Mouse (Mus musculus) brain, embryonic 18.5 days (tissue): ENCODE results near the gene Rnf224.

Source experiments
- DNase-seq: peaks from one replicate; pipeline ENCODE4 v3.0.0-alpha.2; 2012; ENCODE audit warnings: low read depth, low spot score

Rnf224 gene

DNA sequence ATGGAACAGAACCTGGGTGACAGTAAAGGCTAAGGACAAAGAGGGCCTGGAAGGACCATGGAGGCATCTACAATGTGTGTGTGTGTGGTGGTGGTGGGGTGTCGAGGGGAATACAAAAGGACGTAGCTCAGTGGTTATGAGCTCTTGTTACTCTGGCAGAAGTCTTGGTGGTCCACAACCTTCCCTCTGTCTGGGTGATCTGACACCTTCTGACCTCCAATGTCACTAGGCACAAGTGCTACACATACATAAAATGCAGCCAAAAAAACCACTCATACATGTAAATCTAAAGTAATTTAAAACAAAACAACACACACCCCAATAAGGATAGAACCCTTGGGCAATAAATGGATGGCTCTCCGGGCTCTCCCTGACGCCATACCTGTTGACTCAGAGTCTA is 9.2 kb downstream of the Rnf224 start:
- DNase-seq: no peak

DNA sequence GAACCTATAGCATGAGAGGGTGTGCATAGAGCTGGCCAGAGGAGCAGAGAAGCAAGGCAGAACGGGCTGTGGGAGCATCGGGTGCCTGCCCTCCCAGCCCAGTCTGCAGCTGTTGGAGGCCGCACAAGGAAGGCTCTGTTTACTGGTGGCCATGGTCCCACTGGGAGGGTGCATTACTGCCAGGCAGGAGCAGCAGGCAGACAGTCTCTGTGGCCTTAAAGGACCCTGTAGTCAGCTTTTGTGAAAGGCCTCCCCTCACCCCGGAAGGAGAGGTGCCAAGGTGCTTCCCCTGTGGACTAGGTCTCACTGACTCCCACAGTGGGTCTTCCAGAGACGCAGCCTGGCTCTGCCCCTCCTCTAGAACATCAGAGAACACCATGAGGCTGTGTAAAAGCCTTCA is 9.7 kb downstream of the Rnf224 start:
- no peak for DNase-seq

DNA sequence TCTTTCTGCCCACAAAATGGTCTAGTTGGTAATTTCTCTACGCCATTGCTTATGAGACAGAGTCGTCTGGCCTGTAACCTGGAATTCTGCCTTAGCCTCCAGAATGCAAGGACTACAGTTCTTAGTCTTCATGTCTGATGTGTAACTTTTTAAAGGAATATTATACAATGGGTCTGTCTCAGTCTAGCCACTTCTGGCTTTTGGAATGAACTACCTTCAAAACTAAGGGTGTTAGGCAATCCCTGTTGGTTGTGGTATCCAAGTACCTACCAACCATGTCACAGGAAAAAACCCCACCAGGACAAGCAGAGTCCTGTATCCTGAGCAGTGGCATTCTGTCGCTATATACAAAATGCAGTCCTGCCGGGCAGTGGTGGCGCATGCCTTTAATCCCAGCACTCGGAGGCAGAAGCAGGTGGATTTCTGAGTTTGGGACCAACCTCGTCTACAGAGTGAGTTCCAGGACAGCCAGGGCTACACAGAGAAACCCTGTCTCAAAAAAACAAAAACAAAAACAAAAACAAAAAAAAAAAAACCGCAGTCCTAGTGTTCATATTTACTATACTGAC is 10.7 kb downstream of the Rnf224 start:
- DNase-seq: no peak

GRCm38 (mm10) chr2:25224766-25225752 is 11.5 kb downstream of the Rnf224 start:
- peak; percentile 99 for DNase-seq

DNA sequence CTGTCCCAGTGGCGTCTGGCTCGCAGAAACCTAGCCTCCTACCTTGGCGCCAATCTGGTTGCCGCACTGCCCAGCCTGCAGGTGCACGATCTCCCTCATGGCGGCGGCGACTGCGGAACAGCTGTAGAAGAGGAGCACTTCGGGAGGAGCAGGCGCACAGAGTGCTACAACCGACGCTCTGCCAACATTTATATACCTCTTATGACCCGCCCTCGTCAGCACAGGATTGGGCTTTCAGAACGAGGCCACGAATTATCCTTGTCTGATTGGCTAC is 12.2 kb downstream of the Rnf224 start, which contains the start of gene Tubb4b:
TSS of gene Tubb4b (minus strand) at position 211 of the 274 bp plus-strand sequence.
- DNase-seq: no peak

GRCm38 (mm10) chr2:25223681-25224491 is 12.7 kb downstream of the Rnf224 start:
- DNase-seq: no peak

- DNase-seq: no peak
Measured at GRCm38 (mm10) chr2:25221331-25221772, 15.2 kb downstream of the Rnf224 start.

DNA sequence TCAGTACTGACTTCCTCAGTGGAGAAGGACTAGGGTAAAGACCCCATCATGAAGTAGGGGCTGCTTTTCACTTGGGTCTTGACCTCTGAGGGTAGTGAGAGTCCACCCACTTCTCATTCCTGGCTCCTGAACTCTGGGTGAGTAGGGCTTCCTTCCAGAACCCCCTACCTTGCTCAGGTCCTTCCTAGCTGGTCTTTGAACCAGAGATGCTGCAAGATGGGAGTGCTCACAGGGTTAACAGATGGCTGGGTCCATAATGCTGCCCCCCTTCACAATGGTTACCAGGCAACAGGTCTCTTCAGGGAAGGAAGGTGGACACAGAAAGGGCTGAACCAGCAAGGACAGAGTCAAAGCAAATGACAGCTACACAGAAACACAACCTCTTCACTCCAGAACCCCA is 18.1 kb downstream of the Rnf224 start, which contains the start of gene Fam166a:
TSS of gene Fam166a (plus strand) at position 301 of the 400 bp plus-strand sequence.
- DNase-seq: no peak

DNA sequence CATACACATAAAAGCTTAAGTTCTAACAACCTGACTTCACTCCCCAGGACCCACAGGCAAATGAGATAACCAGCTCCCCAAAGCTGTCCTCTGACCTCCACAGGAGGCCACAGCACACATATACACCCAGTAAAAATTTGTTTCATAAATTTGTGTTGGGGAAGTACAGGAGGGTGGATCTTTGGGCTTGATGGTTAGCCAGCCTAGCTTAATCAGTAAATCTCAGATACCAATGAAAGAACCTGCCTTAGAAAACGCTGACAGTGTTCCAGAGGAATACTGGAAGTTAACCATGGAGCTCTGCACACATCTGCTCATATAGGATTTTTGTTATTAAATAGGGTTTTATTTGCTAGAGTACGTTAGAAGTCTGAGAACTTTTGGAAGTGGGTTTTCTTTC is 18.9 kb downstream of the Rnf224 start:
- no peak for DNase-seq

- no peak for DNase-seq
Measured at GRCm38 (mm10) chr2:25214444-25214843, 22.1 kb downstream of the Rnf224 start, which contains the start of gene Stpg3. Stpg3 (minus strand) TSS chr2:25214637.

DNA sequence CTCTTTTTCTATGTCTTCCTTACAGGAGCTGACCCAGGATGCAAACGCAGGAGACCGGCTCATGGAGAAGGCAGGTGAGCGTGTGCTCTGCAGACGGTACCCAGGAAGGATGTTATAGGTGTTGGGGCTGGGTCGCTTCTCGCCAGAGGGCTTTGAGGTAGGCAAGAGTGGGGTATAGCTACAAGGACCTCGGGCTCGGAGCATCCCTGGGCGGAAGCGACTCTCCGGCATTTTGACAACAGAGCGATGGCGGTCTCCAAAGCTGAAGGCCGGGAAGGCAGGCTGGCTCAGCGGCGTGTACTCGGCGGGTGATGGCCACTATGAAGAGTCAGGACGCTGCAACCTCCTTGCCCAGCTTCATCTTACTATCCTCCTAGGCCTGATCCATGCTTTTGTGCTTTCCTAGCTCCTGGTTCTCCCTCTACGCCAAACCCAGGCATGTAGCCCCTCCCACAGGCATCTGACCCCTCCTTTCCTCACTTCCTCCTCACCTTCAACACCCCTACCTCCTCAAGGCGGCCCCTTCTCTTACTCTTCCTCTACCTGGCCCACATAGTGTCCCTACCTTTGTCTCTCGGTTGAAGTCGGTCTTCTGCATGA is 23.2 kb downstream of the Rnf224 start:
- no peak for DNase-seq

DNA sequence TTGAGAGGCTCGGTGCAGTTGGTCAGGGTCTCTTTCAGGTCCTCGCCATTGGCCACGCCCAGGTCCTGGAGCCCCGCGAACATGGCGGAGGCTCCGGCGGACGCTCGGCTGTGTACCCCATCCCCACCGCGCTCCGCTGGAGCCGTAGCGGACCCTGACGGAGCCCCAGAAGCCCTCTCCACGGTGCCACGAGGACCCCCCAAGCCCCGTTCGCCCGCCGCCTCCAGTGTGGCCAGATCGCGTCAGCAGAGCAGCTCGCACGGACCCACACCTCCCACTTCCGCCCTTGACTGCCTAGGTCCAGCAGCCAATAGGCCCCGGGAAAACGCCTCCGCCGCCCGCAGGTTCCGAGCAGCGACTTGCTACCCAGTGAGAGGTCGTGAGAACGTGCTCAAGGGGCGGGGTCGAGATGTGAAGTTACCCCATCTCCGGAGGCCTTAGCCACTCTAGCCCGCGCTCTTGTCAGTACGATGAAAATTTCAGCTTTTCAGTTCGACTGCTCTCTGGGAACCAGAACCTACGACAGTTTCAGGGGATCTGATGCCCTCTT is 25.4 kb downstream of the Rnf224 start, which contains the start of gene Nelfb:
TSS of gene Nelfb (minus strand) at position 369 of the 550 bp plus-strand sequence.
- DNase-seq: peak; percentile 46

GRCm38 (mm10) chr2:25210686-25211085 is 25.9 kb downstream of the Rnf224 start:
- no peak for DNase-seq

- no peak for DNase-seq
Measured at GRCm38 (mm10) chr2:25207593-25207992, 29.0 kb downstream of the Rnf224 start.

DNA sequence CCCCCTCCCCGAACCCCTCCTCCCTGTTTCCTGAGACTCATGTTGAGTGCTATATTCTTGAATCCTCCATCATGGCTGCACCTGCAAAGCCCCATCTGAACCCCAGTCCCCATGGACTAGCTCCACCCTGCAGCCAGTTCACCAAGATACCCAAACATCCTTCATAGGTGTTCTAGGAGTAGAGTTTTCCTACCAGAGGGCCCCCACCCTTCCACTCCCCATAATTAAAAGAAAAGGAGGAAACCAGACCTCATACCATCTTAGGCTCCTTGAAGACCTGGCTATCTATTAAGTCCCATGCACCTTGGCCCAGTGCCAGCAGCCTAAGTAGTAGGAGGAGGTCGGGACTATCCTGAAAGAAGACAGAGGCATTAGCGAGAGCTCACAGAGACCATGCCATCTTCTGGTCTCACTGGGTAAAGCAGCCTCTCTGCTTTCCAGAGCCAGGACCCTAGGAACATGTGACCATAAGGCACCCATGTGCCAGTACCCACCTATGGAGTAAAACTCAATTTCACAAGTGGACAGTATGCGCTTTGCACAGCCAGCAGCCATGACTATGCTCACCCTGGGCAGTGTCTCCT is 32.9 kb downstream of the Rnf224 start:
- DNase-seq: no peak

GRCm38 (mm10) chr2:25200631-25201030 is 36.0 kb downstream of the Rnf224 start:
- DNase-seq: no peak

GRCm38 (mm10) chr2:25197946-25198345 is 38.6 kb downstream of the Rnf224 start:
- no peak for DNase-seq

- DNase-seq: no peak
Measured at GRCm38 (mm10) chr2:25197191-25197590, 39.4 kb downstream of the Rnf224 start.

GRCm38 (mm10) chr2:25196172-25196954 is 40.2 kb downstream of the Rnf224 start, which contains the start of gene Tor4a:
Tor4a (minus strand) TSS chr2:25196886.
- DNase-seq: no peak
